Mouse (Mus musculus) lung, embryonic 16.5 days (tissue): ENCODE results near the gene Tef. TPM values are rescaled to one million over a fixed set of nuclear protein-coding genes. Genes with fewer than 3 reads are reported as not detected.
A peak's percentile ranks its signal among the peaks of the same experiment; 100 is the strongest.

ENCODE experiments used
- ATAC-seq: fragments of 200-750 bp; cut with Nextera tagmentation; 2 replicates; pipeline ENCODE4 v1.8.0; 2017; ENCODE audit warnings: low read depth, mild to moderate bottlenecking, moderate library complexity
- H3K27ac ChIP-seq: fragments of 300-500 bp; sonication (generic); 2 replicates; pipeline ENCODE4 v1.5.1; 2014; ENCODE audit warnings: mild to moderate bottlenecking, control low read depth, low read length
- H3K27me3 ChIP-seq: fragments of 300-500 bp; sonication (generic); 2 replicates; pipeline ENCODE4 v1.6.1; 2014; ENCODE audit warnings: low read depth, low read length, mixed read lengths; ENCODE audit not compliant: control insufficient read depth, insufficient read depth
- H3K36me3 ChIP-seq: fragments of 300-500 bp; sonication (generic); 2 replicates; pipeline ENCODE4 v1.6.1; 2014; ENCODE audit warnings: low read length; ENCODE audit not compliant: control insufficient read depth, insufficient read depth
- H3K4me1 ChIP-seq: fragments of 300-500 bp; sonication (generic); replicated peaks from 2 replicates; pipeline ENCODE4 v1.6.1; 2014; ENCODE audit warnings: low read length, mixed read lengths; ENCODE audit not compliant: control insufficient read depth, insufficient read depth
- H3K4me2 ChIP-seq: fragments of 300-500 bp; sonication (generic); 2 replicates; pipeline ENCODE4 v1.6.1; 2014; ENCODE audit warnings: low read depth, low read length, control low read depth
- H3K4me3 ChIP-seq: fragments of 300-500 bp; sonication (generic); 2 replicates; pipeline ENCODE4 v1.5.1; 2014; ENCODE audit warnings: mild to moderate bottlenecking, low read length, control low read depth
- H3K9ac ChIP-seq: fragments of 300-500 bp; sonication (generic); 2 replicates; pipeline ENCODE4 v1.6.1; 2014; ENCODE audit warnings: low read length, control low read depth
- H3K9me3 ChIP-seq: fragments of 300-500 bp; sonication (generic); 2 replicates; pipeline ENCODE4 v1.6.1; 2016; ENCODE audit warnings: low read length; ENCODE audit not compliant: control insufficient read depth
- WGBS: fragments of 180-500 bp; shearing (Covaris S2); extraction: QIAGEN DNeasy Blood & Tissue Kit; methylation state at CpG from one replicate; pipeline ENCODE4 v1.1.7; 2014; 5-methylcytosine and 5-hydroxymethylcytosine counted together
- polyA plus RNA-seq: library from polyadenylated mRNA; unstranded; fragments of >200 nt; fragmentation: Nextera tagmentation; extraction: Ambion mirVana; gene quantifications from 2 replicates; pipeline ENCODE4 v1.2.1, GENCODE M21; 2015

The Tef gene
- polyA plus RNA-seq, 1 experiment from 2014 or later, result 32.4 TPM

GRCm38 (mm10) chr15:81812696-81813631 lies 10.7 kb downstream of the Tef start:
- Histone ChIP-seq H3K4me3 (no peak overlapping the region; the same call in 1 of the 2 replicates), H3K9ac (peak overlapping the region; percentile 77; the same call in 1 of the 2 replicates), H3K36me3 (peaks cover 21% of the 10 kb centered on the region), H3K27me3 (no peaks in the 10 kb centered on the region), H3K9me3 (no peaks in the 10 kb centered on the region), H3K4me2 (peak overlapping the region; percentile 89), H3K27ac (no peak overlapping the region), H3K4me1 (peaks cover 22% of the 10 kb centered on the region)
- 62% methylated on average over 7 of the region's 7 CpGs for WGBS
- ATAC-seq, result no peak

GRCm38 (mm10) chr15:81813986-81814705 lies 11.9 kb downstream of the Tef start:
- ATAC-seq, result no peak

DNA sequence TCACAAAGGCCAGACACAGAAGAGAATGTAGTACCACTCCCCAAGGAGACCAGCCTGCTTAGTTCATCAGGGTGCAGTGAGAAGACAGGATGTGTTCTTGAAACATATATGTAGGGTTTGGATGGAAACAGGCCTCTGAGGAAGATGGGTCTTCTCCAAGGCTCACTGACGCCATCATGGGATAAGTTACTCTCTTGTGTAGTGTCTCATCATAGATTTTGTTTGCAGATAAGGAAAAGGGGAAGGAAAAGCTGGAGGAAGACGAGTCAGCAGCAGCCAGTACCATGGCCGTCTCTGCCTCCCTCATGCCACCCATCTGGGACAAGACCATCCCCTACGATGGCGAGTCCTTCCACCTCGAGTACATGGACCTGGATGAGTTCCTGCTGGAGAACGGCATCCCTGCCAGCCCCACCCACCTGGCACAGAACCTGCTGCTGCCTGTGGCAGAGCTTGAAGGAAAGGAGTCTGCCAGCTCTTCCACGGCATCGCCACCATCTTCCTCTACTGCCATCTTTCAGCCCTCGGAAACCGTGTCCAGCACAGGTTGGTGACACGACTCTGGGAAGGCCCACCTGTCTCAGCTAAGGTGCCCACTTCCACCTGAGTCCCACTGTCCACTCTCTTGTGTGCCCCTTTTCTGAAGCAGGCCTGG lies 12.6 kb downstream of the Tef start:
- no peak overlapping the region for H3K9ac ChIP-seq

More at GRCm38 (mm10) chr15:81813986-81814705, 11.9 kb downstream of the Tef start:
- Histone ChIP-seq H3K4me3 (no peak overlapping the region), H3K27ac (no peak overlapping the region), H3K9me3 (no peaks in the 10 kb centered on the region), H3K4me2 (no peak overlapping the region), H3K36me3 (peaks cover 25% of the 10 kb centered on the region), H3K27me3 (no peaks in the 10 kb centered on the region), H3K9ac (no peak overlapping the region), H3K4me1 (peaks cover 17% of the 10 kb centered on the region)
- 80% methylated on average over 5 of the region's 5 CpGs for WGBS

GRCm38 (mm10) chr15:81818404-81818803 lies 16.2 kb downstream of the Tef start:
- Histone ChIP-seq H3K4me1 (no peaks in the 10 kb centered on the region), H3K27me3 (no peaks in the 10 kb centered on the region), H3K36me3 (peaks cover 39% of the 10 kb centered on the region), H3K9me3 (no peaks in the 10 kb centered on the region), H3K27ac (no peak overlapping the region), H3K9ac (no peak overlapping the region), H3K4me3 (no peak overlapping the region), H3K4me2 (no peak overlapping the region)
- 77% methylated on average over 3 of the region's 3 CpGs for WGBS
- no peak for ATAC-seq

More for the DNA sequence above, 12.6 kb downstream of the Tef start:
- Histone ChIP-seq H3K9me3 (no peaks in the 10 kb centered on the region), H3K4me1 (peaks cover 10% of the 10 kb centered on the region), H3K27me3 (no peaks in the 10 kb centered on the region), H3K4me2 (no peak overlapping the region), H3K36me3 (peaks cover 27% of the 10 kb centered on the region), H3K4me3 (no peak overlapping the region), H3K27ac (no peak overlapping the region)
- no peak for ATAC-seq
- 78% methylated on average over 12 of the region's 12 CpGs for WGBS

DNA sequence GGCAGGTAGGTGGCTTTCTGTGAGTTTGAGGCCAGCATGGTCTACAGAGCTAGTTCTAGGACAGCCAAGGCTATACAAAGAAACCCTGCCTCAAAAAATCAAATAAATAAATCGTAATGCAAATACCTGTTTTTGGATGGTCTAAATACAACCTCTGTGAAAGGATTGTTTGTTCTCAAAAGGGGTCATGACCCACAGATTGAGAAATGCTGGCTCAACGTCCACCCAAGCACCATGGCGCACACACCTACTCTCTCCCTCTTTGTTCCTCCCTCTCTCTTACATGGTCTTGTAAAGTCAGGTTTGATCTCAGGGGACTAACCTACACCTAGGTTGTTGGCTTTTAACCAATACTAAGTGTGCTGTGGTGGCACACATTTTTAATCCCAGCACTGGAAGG lies 20.4 kb downstream of the Tef start:
- 75% methylated on average over 3 of the region's 3 CpGs for WGBS
- no peak overlapping the region for H3K27ac ChIP-seq
- H3K4me2 ChIP-seq, result no peak overlapping the region
- H3K9me3 ChIP-seq, result no peaks in the 10 kb centered on the region
- no peaks in the 10 kb centered on the region for H3K27me3 ChIP-seq
- peaks cover 37% of the 10 kb centered on the region for H3K36me3 ChIP-seq
- no peak for ATAC-seq
- H3K4me1 ChIP-seq, result no peaks in the 10 kb centered on the region
- no peak overlapping the region for H3K4me3 ChIP-seq
- no peak overlapping the region for H3K9ac ChIP-seq

DNA sequence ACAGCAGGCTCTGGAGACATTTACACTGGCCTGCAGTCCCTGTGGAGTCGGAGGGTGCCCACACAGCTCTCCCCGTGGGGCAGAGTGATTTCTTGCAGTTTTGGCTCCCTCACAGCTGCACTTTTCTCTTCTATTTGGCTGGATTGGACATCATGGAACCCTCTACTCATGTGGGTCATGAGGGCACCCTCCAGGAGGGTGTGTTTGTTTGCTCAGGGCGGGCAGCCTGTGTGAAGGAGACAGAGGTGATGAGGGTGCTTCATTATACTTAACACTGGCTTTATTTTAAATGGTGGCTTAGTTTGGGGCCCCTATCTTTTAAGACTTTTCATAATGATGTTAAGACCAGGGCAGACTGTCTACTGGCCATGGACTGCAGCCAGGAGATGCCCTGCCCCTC lies 22.6 kb downstream of the Tef start:
- 50% methylated on average over 3 of the region's 3 CpGs for WGBS
- no peak overlapping the region for H3K4me3 ChIP-seq

DNA sequence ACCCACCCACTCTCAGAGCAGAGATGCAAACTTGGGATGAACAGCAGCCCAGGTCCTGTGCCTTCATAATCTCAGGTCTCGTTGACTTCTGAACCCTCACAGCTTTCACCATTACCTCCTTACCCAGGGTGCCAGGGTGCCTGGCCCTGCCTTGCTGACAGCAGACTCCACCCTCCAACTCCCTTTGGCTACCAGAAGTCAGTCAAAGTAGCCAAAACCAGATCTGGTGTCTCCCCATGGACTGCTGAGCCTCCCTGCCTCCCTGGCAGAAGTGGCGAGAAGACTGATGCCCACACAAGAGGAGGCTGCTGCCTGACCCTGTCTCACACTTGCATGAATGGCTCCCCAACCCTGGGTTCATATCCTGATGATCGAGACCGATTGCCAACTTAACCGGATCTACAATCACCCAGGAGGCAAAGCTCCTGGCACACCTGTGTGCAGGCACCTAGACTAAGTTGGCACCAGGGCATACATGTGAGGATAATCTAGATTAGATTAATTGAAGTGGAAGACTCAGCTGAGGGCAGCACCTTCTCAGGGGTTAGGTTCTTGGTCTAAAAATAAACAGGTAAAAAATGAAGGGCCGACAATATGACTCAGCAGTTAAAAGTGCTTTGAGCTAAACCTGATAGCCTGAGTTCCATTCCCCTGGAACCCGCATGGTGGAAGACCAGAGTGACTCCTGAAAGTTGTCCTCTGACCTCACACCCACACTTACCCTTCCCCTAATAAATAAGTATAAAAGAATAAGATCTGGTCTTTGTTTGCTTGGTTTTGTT lies 26.4 kb downstream of the Tef start:
- H3K9me3 ChIP-seq, result no peaks in the 10 kb centered on the region
- no peak overlapping the region for H3K27ac ChIP-seq
- WGBS, result 83% methylated on average over 7 of the region's 7 CpGs
- peaks cover 5% of the 10 kb centered on the region for H3K4me1 ChIP-seq
- H3K27me3 ChIP-seq, result no peaks in the 10 kb centered on the region
- peaks cover 15% of the 10 kb centered on the region for H3K36me3 ChIP-seq
- H3K4me2 ChIP-seq, result no peak overlapping the region
- H3K4me3 ChIP-seq, result no peak overlapping the region
- no peak for ATAC-seq
- H3K9ac ChIP-seq, result no peak overlapping the region

More for the DNA sequence above, 22.6 kb downstream of the Tef start:
- Histone ChIP-seq H3K9me3 (no peaks in the 10 kb centered on the region), H3K9ac (no peak overlapping the region), H3K36me3 (peaks cover 30% of the 10 kb centered on the region), H3K27me3 (no peaks in the 10 kb centered on the region), H3K4me2 (no peak overlapping the region), H3K4me1 (no peaks in the 10 kb centered on the region), H3K27ac (no peak overlapping the region)
- no peak for ATAC-seq

DNA sequence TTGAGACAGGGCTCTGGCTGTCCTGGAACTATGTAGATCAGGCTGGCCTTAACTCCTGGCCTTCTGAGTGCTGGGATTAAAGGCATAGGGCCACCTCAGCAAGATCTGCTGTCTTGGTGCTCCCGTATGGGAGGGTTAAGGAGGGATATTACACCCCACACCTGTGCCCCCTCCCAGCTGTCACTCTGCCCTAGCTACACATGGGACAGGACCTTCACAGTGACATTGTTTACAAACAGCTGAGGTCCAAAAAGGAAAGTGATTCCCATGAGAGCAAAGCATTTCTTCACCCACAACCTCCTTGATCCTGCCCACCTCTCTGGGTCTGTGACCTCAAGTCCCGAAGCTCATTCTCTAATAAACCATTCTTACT lies 27.0 kb downstream of the Tef start:
- peaks cover 8% of the 10 kb centered on the region for H3K4me1 ChIP-seq
- 45% methylated on average over 2 of the region's 2 CpGs for WGBS
- H3K27ac ChIP-seq, result no peak overlapping the region
- H3K9me3 ChIP-seq, result no peaks in the 10 kb centered on the region
- H3K36me3 ChIP-seq, result peaks cover 10% of the 10 kb centered on the region
- no peak overlapping the region for H3K9ac ChIP-seq
- no peak overlapping the region for H3K4me3 ChIP-seq
- no peak overlapping the region for H3K4me2 ChIP-seq
- H3K27me3 ChIP-seq, result no peaks in the 10 kb centered on the region
- no peak for ATAC-seq
